Mouse (Mus musculus) C2C12 (cell line): ENCODE results near the gene Abcg1. TPM values are rescaled to one million over a fixed set of nuclear protein-coding genes. Genes with fewer than 3 reads are reported as not detected.

ENCODE experiments used
- H3K27me3 ChIP-seq: one replicate; pipeline ENCODE4 v1.6.1; 2011; ENCODE audit not compliant: control insufficient read depth, insufficient read depth, insufficient read length
- H3K36me3 ChIP-seq: one replicate; pipeline ENCODE4 v1.6.1; 2011; ENCODE audit not compliant: control insufficient read depth, insufficient read depth
- H3K4me3 ChIP-seq: one replicate; pipeline ENCODE4 v1.5.1; 2011; ENCODE audit warnings: mild to moderate bottlenecking, control low read depth; ENCODE audit not compliant: poor library complexity, insufficient read depth, severe bottlenecking
- H3K79me2 ChIP-seq: one replicate; pipeline ENCODE4 v1.6.1; 2011; ENCODE audit not compliant: control insufficient read depth, insufficient read depth
- H3K79me3 ChIP-seq: one replicate; pipeline ENCODE4 v1.6.1; 2011; ENCODE audit warnings: low read depth, control low read depth
- H3ac ChIP-seq: one replicate; pipeline ENCODE3; 2011; ENCODE audit warnings: low read depth; ENCODE audit not compliant: control insufficient read depth, insufficient read length
- CEBPB ChIP-seq: IDR thresholded peaks from one replicate; pipeline ENCODE4 v1.6.1; 2011; ENCODE audit warnings: low read depth, mild to moderate bottlenecking, control low read depth, moderate library complexity
- CTCF ChIP-seq: IDR thresholded peaks from one replicate; pipeline ENCODE4 v1.5.1; 2011; ENCODE audit not compliant: control insufficient read depth, insufficient read depth, insufficient read length
- FOSL1 ChIP-seq: IDR thresholded peaks from one replicate; pipeline ENCODE4 v1.8.0; 2011; ENCODE audit warnings: mild to moderate bottlenecking, low read length; ENCODE audit not compliant: poor library complexity, insufficient read depth, severe bottlenecking
- MAX ChIP-seq: IDR thresholded peaks from one replicate; pipeline ENCODE4 v1.6.1; 2011; ENCODE audit warnings: mild to moderate bottlenecking, control low read depth
- MYOD1 ChIP-seq: IDR thresholded peaks from one replicate; pipeline ENCODE4 v1.6.1; 2011; ENCODE audit warnings: low read depth; ENCODE audit not compliant: control insufficient read depth, insufficient read length
- MYOG ChIP-seq: IDR thresholded peaks from one replicate; pipeline ENCODE4 v1.6.1; 2011; ENCODE audit not compliant: control insufficient read depth, insufficient read length; ENCODE audit errors: extremely low read depth
- USF1 ChIP-seq: IDR thresholded peaks from one replicate; pipeline ENCODE4 v1.6.1; 2011; ENCODE audit warnings: low read depth, mild to moderate bottlenecking, control low read depth, moderate library complexity
- polyA plus RNA-seq: library from polyadenylated mRNA; unstranded; fragments of >200 nt; fragmentation: generic; extraction: Trizol; gene quantifications from one replicate; pipeline ENCODE4 v1.2.1, GENCODE M21; 2012; ENCODE audit warnings: missing spikeins

Gene Abcg1
- polyA plus RNA-seq, 1 experiment: 0.46 TPM

GRCm38 (mm10) chr17:31066058-31066457, 8.6 kb downstream of the Abcg1 start:
- TF ChIP-seq MAX: no peak
- no peak for TF ChIP-seq CEBPB
- no peak for TF ChIP-seq USF1
- no peak for TF ChIP-seq MYOD1
- TF ChIP-seq FOSL1: no peak
- TF ChIP-seq MYOG: no peak
- no peak for TF ChIP-seq CTCF
- H3K79me2 ChIP-seq: no peaks in the 10 kb centered on the region
- H3K4me3 ChIP-seq: no peak overlapping the region

DNA sequence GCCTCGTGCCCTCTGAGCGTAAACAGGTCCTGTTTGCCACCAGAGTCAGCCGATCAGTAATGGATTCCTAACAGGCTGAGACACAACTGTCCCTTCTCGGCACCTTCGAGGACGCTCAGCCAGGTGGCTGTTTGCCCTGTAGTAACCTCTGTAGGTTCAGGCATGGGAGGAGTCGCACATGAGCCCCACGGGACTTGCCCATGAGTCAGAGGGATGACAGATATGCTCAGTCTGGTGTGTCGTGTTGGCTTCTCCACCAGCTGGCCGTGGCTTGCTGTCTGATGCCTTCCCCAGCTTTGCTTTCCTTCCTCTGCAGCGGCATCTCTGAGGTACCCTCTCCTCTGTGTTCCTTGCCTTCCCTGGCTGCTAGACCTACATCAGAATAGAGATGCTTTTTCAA, 9.6 kb downstream of the Abcg1 start:
- Histone ChIP-seq H3K36me3 (no peaks in the 10 kb centered on the region), H3K79me2 (no peaks in the 10 kb centered on the region), H3K4me3 (no peak overlapping the region), H3ac (no peak overlapping the region), H3K79me3 (no peaks in the 10 kb centered on the region), H3K27me3 (no peaks in the 10 kb centered on the region)
- no peak for TF ChIP-seq CEBPB
- no peak for TF ChIP-seq MAX
- no peak for TF ChIP-seq FOSL1
- no peak for TF ChIP-seq USF1
- TF ChIP-seq CTCF: no peak
- no peak for TF ChIP-seq MYOG
- no peak for TF ChIP-seq MYOD1

More at GRCm38 (mm10) chr17:31066058-31066457, 8.6 kb downstream of the Abcg1 start:
- Histone ChIP-seq H3K36me3 (no peaks in the 10 kb centered on the region), H3K27me3 (no peaks in the 10 kb centered on the region), H3ac (no peak overlapping the region), H3K79me3 (no peaks in the 10 kb centered on the region)

DNA sequence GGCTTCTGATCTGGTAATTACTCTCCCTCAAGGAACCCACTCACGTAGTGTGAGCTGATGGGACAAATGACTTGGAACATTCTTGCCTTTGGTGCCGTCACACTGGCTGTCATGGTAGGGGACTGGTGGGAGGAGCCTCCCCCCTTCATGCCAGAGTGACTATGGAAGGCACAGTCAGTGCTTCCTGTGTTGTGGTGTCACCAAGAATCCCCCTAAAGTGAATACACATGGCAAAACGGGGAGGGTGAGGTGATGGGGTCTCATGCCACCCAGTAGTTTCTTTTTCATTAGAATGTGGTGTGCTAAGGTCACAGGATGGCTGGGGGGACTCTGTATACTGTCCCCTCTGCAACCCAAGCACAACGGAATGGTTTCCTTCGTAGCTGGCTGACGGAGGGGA, 11.6 kb downstream of the Abcg1 start:
- Histone ChIP-seq H3K79me2 (no peaks in the 10 kb centered on the region), H3K4me3 (no peak overlapping the region), H3ac (no peak overlapping the region)

DNA sequence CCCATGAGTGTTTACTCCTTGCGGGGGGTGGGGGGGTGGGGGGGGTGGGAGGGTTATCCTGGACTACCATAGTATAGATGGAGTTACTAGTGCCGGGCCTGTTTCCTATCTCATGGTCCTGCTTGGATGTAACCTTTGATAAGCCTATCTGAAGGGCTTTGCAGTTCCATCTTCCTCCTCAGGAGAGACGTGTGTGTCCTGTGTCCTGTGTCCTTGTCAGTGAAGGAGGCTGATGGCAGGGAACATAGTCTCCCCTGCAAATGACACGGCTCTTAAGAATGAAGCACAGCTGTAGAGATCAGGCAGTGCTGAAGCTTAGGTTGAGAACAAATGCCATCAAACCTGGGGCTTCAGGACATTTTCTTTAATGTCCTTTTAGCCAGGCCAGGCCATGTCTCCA, 12.4 kb downstream of the Abcg1 start:
- Histone ChIP-seq H3K79me3 (no peaks in the 10 kb centered on the region), H3ac (no peak overlapping the region), H3K27me3 (no peaks in the 10 kb centered on the region), H3K4me3 (no peak overlapping the region), H3K36me3 (no peaks in the 10 kb centered on the region), H3K79me2 (no peaks in the 10 kb centered on the region)
- TF ChIP-seq CEBPB: no peak
- TF ChIP-seq FOSL1: no peak
- TF ChIP-seq MYOD1: no peak
- TF ChIP-seq CTCF: no peak
- no peak for TF ChIP-seq USF1
- no peak for TF ChIP-seq MAX

More for the DNA sequence above, 11.6 kb downstream of the Abcg1 start:
- no peaks in the 10 kb centered on the region for H3K79me3 ChIP-seq
- TF ChIP-seq MYOD1 (no peak), MYOG (no peak), FOSL1 (no peak), USF1 (no peak)
- H3K27me3 ChIP-seq: no peaks in the 10 kb centered on the region
- no peaks in the 10 kb centered on the region for H3K36me3 ChIP-seq

GRCm38 (mm10) chr17:31070403-31071185, 13.1 kb downstream of the Abcg1 start:
- TF ChIP-seq CEBPB (no peak), FOSL1 (no peak), USF1 (no peak), CTCF (no peak), MAX (no peak), MYOG (no peak), MYOD1 (no peak)
- Histone ChIP-seq H3K79me3 (no peaks in the 10 kb centered on the region), H3K36me3 (no peaks in the 10 kb centered on the region), H3K27me3 (no peaks in the 10 kb centered on the region), H3K79me2 (no peaks in the 10 kb centered on the region), H3ac (no peak overlapping the region), H3K4me3 (no peak overlapping the region)
